Mouse (Mus musculus): ENCODE measurements around the gene Kank3. TPM values are rescaled to one million over a fixed set of nuclear protein-coding genes. Genes with fewer than 3 reads are reported as not detected.
A peak's percentile ranks its signal among the peaks of the same experiment; 100 is the strongest.

Kank3 gene
- polyA plus RNA-seq, 1 experiment from 2014 or later, result 211 TPM

GRCm38 (mm10) chr17:33812990-33813389 lies 2.7 kb downstream of the Kank3 start:
- TF ChIP-seq CTCF (IDR thresholded peaks at IDR 0.05), result no peak
- TF ChIP-seq EP300 (IDR thresholded peaks at IDR 0.05), result peak; percentile 94
- DNase-seq (ENCODE audit: low spot score) (peak; percentile 93), ATAC-seq (peak; percentile 52)
- Histone ChIP-seq H3K4me3 (ENCODE audit: low read depth, low read length) (peak overlapping the region; percentile 21), H3K36me3 (ENCODE audit: insufficient read depth, low read length) (no peaks in the 10 kb centered on the region; the same call in 1 of the 2 replicates), H3K9me3 (ENCODE audit: low read length) (no peaks in the 10 kb centered on the region), H3K9ac (replicated peaks; ENCODE audit: low read depth) (no peak overlapping the region; the same call in 1 of the 2 replicates), H3K4me2 (replicated peaks; ENCODE audit: low read depth, low read length) (peak overlapping the region; percentile 81), H3K4me1 (ENCODE audit: insufficient read depth, low read depth, low read length) (peaks cover 32% of the 10 kb centered on the region; the same call in 1 of the 2 replicates), H3K27me3 (replicated peaks; ENCODE audit: insufficient read depth, low read length) (no peaks in the 10 kb centered on the region), H3K27ac (ENCODE audit: low read length) (peak overlapping the region; percentile 92)
- WGBS, result 31% methylated on average over 4 of the region's 4 CpGs

- peaks cover 35% of the 10 kb centered on the region; the same call in 1 of the 2 replicates for H3K4me1 ChIP-seq (ENCODE audit: insufficient read depth, low read depth, low read length)
- WGBS, result 82% methylated on average over 6 of the region's 6 CpGs
- DNase-seq (ENCODE audit: low spot score) (peak; percentile 4), ATAC-seq (no peak)
- 0 out of 2 replicates have a peak overlapping the region, but pooled peaks have one; percentile 94 for H3K27ac ChIP-seq (ENCODE audit: low read length)
- peaks cover 8% of the 10 kb centered on the region; the same call in 1 of the 2 replicates for H3K36me3 ChIP-seq (ENCODE audit: insufficient read depth, low read length)
- no peaks in the 10 kb centered on the region for H3K27me3 ChIP-seq (replicated peaks; ENCODE audit: insufficient read depth, low read length)
- H3K9me3 ChIP-seq (ENCODE audit: low read length), result no peaks in the 10 kb centered on the region
- no peak for TF ChIP-seq EP300 (IDR thresholded peaks at IDR 0.05)
- no peak for TF ChIP-seq CTCF (IDR thresholded peaks at IDR 0.05)
- H3K4me3 ChIP-seq (ENCODE audit: low read depth, low read length), result no peak overlapping the region
- H3K9ac ChIP-seq (replicated peaks; ENCODE audit: low read depth), result no peak overlapping the region
- H3K4me2 ChIP-seq (replicated peaks; ENCODE audit: low read depth, low read length), result no peak overlapping the region
These were observed 5.1 kb downstream of the Kank3 start for GRCm38 (mm10) chr17:33815399-33815798.

- Histone ChIP-seq H3K9ac (replicated peaks; ENCODE audit: low read depth) (peak overlapping the region; percentile 51; the same call in 1 of the 2 replicates), H3K36me3 (ENCODE audit: insufficient read depth, low read length) (peaks cover 11% of the 10 kb centered on the region; the same call in 1 of the 2 replicates)
- no peak for ATAC-seq
These were observed 6.3 kb downstream of the Kank3 start for GRCm38 (mm10) chr17:33816612-33817011.

GRCm38 (mm10) chr17:33817184-33817968 lies 7.1 kb downstream of the Kank3 start:
- Histone ChIP-seq H3K4me2 (replicated peaks; ENCODE audit: low read depth, low read length) (peak overlapping the region; percentile 76), H3K4me3 (ENCODE audit: low read depth, low read length) (peak overlapping the region; percentile 45), H3K27me3 (replicated peaks; ENCODE audit: insufficient read depth, low read length) (no peaks in the 10 kb centered on the region), H3K9ac (replicated peaks; ENCODE audit: low read depth) (peak overlapping the region; percentile 51), H3K9me3 (ENCODE audit: low read length) (no peaks in the 10 kb centered on the region), H3K4me1 (ENCODE audit: insufficient read depth, low read depth, low read length) (peaks cover 28% of the 10 kb centered on the region; the same call in 1 of the 2 replicates), H3K36me3 (ENCODE audit: insufficient read depth, low read length) (peaks cover 18% of the 10 kb centered on the region; the same call in 1 of the 2 replicates), H3K27ac (ENCODE audit: low read length) (peak overlapping the region; percentile 94)
- WGBS, result under 1% methylated on average over 86 of the region's 89 CpGs
- ATAC-seq, result peak; percentile 95
- TF ChIP-seq CTCF (IDR thresholded peaks at IDR 0.05), result no peak
- TF ChIP-seq EP300 (IDR thresholded peaks at IDR 0.05), result no peak
- DNase-seq (ENCODE audit: low spot score), result peak; percentile 98

More at GRCm38 (mm10) chr17:33816612-33817011, 6.3 kb downstream of the Kank3 start:
- peak overlapping the region; percentile 94 for H3K27ac ChIP-seq (ENCODE audit: low read length)
- peak overlapping the region; percentile 45 for H3K4me3 ChIP-seq (ENCODE audit: low read depth, low read length)
- no peaks in the 10 kb centered on the region for H3K9me3 ChIP-seq (ENCODE audit: low read length)
- WGBS, result 30% methylated on average over 5 of the region's 5 CpGs
- TF ChIP-seq EP300 (IDR thresholded peaks at IDR 0.05), result no peak
- no peak for TF ChIP-seq CTCF (IDR thresholded peaks at IDR 0.05)
- no peaks in the 10 kb centered on the region for H3K27me3 ChIP-seq (replicated peaks; ENCODE audit: insufficient read depth, low read length)
- peak; percentile 56 for DNase-seq (ENCODE audit: low spot score)
- H3K4me2 ChIP-seq (replicated peaks; ENCODE audit: low read depth, low read length), result peak overlapping the region; percentile 76
- H3K4me1 ChIP-seq (ENCODE audit: insufficient read depth, low read depth, low read length), result peaks cover 29% of the 10 kb centered on the region; the same call in 1 of the 2 replicates

GRCm38 (mm10) chr17:33817969-33818643 lies 7.8 kb downstream of the Kank3 start:
- H3K36me3 ChIP-seq (ENCODE audit: insufficient read depth, low read length), result peaks cover 22% of the 10 kb centered on the region; the same call in 1 of the 2 replicates
- ATAC-seq, result peak; percentile 2; the same call in 1 of the 2 replicates

More at GRCm38 (mm10) chr17:33817969-33818643, 7.8 kb downstream of the Kank3 start:
- H3K4me3 ChIP-seq (ENCODE audit: low read depth, low read length), result peak overlapping the region; percentile 45
- no peaks in the 10 kb centered on the region for H3K27me3 ChIP-seq (replicated peaks; ENCODE audit: insufficient read depth, low read length)
- peak overlapping the region; percentile 76 for H3K4me2 ChIP-seq (replicated peaks; ENCODE audit: low read depth, low read length)
- peak overlapping the region; percentile 51 for H3K9ac ChIP-seq (replicated peaks; ENCODE audit: low read depth)
- DNase-seq (ENCODE audit: low spot score), result peak; percentile 43
- H3K27ac ChIP-seq (ENCODE audit: low read length), result peak overlapping the region; percentile 94
- no peak; the same call in 1 of the 2 replicates for TF ChIP-seq CTCF (IDR thresholded peaks at IDR 0.05)
- no peak for TF ChIP-seq EP300 (IDR thresholded peaks at IDR 0.05)
- peaks cover 23% of the 10 kb centered on the region; the same call in 1 of the 2 replicates for H3K4me1 ChIP-seq (ENCODE audit: insufficient read depth, low read depth, low read length)
- WGBS, result 20% methylated on average over 33 of the region's 33 CpGs
- H3K9me3 ChIP-seq (ENCODE audit: low read length), result no peaks in the 10 kb centered on the region

Measured in lung, postnatal 0 days (tissue).